Mouse (Mus musculus) olfactory bulb, adult 2 months (tissue): ENCODE measurements around the gene Ccdc183.

Source experiments
- CTCF ChIP-seq: fragments of 200-500 bp; IDR thresholded peaks from 2 replicates; pipeline ENCODE4 v1.5.1; 2012; ENCODE audit warnings: low read depth, mild to moderate bottlenecking, low read length, moderate library complexity; ENCODE audit not compliant: insufficient read depth
- POLR2A ChIP-seq: fragments of 200-500 bp; IDR thresholded peaks from 2 replicates; pipeline ENCODE4 v1.6.1; 2012; ENCODE audit warnings: mild to moderate bottlenecking, low read depth, low read length, moderate library complexity; ENCODE audit not compliant: insufficient read depth

- TF ChIP-seq CTCF (no peak), POLR2A (no peak)
These were observed 49.0 kb upstream of the Ccdc183 start for GRCm38 (mm10) chr2:25666516-25666915.
